Mouse (Mus musculus): ENCODE data around the gene Auts2.
"Not testable (repeated sequence)": the region's sequence is repeated elsewhere in the genome, so short reads cannot be mapped to it uniquely, and the experiment has no call there.

Gene Auts2

DNA sequence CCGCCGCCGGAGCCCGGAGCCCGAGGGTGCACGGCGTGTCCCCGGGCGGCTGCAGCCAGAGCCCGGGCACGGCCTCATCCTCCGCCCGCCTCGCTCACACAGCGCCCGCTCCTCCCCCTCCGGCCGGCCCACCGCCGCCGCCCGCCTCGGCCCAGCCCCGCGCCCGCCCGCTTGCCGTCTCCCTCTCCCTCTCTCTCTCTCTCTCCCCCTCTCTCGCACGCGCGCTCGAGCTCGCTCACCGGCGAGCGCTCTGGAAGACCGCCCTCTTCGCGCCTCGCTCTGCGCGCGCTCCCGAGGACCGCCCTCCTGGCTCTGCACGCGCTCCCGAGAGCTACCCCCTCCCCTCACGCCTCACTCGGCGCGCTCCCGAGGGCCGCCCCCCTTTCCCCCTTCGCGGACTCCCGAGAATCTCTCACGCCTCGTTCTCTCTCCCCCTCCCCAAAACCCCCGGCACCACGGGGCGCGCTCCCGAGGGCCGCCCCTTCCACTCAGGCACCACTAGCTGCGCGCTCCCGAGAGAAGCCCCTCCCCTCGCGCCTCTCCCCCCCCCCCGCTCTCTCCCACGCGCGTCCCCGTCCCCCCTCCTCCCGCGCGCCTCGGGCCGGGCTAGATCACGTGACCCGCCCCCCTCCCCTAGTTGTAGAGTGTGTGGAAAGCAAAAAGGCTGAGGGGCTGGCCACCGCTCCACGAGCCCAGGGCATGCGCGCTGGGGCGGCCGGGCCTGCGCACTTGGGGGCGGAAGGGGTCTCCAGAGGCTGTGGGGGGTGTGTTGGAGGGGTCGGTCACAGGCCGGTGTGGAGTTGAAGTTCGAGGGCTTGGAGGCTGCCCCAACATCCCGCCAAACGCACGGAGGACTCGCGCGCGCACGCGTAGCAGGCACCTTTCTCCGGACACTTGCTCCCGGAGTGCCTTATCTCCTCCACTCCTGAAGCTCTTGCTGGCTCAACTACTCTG, at the start of gene Auts2:
Gene Auts2 (minus strand): TSS at position 227 of the 954 bp plus-strand sequence.
- peak; percentile 91 to 95 for DNase-seq

DNA sequence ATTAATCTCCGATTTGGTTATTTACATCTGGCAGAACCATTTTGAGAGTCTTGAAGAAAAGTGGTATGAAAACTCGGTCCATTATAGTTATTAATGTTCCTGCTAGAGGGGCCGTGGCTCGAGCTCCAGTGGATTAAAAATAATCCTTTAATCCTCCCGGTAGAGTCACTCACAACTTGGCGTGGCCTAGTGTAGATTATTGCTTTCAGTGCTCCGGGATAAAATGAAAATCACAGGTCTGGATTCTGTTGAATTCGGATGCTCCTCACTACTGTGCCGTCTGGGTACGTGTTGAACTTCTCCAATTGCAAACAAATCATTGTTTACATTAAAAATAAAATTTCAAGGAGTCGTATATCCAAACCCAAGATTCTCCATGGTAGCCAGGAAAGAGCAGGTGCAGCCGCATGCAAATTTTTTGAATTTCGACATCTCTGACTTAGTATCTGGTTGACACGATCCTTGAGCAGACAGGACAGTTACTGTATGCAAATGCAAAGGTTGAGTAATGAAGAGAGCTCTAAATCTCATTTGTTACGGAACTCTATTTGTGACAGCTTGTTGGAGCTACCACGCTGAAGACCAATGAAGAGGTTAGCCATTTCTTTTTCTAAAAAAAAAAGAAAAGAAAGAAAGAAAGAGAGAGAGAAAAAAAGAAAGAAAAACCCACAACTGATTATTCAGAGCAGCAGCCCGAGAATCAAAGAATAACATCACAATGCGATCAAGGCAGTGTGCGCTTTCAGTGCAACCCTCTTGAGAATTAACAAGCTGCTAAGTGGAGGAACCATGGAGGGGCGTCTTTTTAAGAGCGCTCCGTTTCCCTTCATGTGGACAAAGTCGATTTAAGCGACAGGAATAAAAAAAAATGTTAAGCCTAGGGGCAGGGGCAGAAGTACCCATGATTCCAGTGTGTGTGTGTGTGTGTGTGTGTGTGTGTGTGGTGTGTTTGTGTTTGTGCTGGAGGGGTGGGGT, 48.9 kb upstream of the Auts2 start:
- DNase-seq, result no peak

DNA sequence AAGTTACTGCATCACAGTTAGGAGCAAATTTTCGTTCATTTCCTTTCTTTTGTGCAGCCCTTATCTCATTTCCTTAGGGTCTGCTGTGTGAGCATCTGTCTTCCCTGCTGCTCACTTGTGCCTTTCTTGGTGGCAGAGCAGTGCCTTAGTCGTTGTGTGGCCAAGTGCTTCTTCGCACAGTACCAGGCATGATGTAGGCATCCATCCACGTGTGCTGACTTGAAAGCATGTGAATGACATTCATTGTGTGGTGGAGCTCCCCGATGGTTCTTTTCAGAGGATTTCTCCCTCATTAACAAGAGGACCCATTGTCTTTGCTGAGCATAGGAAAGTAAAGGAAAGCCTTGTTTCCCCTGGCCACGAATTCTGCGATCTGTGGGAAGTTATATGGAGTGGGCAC, 36.6 kb upstream of the Auts2 start:
- DNase-seq, result no peak

DNA sequence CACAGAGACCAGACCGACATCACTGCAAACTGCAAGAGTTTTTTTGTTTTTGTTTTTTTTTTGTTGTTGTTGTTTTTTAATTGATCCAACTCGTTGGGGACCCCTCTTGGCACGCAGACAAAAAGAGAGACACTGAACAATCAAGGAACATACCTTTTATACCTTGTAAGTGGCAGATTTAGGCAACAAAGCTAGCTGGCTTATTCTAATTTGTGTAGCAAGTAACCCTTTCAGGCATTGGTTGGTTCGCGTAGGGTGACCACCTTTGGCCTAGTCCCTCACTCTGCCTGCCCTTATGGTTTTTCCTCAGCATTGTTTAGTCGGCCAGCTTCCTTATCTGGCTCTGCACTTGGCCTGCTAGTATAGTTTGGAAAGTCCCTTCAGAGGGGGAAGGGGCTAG, 17.6 kb upstream of the Auts2 start:
- DNase-seq, result not testable (repeated sequence)

DNA sequence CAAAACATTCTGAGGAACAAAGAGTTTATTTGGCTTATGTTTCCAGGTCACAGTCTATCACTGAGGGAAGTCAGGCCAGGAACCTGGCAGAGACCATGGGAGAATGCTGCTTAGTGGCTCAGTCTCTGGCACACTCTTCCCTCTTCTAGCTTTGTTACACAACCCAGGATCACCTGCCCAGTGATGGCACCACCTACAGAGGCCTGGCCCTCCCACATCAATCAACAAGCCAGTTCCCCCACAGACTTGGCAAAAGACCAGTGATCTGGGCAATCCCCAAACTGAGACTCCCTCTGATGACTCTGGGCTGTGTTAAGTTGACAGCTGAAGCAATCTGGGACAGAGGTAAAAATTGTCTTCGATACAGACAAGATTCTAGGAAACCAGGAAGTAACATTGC, 2.6 kb upstream of the Auts2 start:
- DNase-seq, result peak; percentile 24 to 49

DNA sequence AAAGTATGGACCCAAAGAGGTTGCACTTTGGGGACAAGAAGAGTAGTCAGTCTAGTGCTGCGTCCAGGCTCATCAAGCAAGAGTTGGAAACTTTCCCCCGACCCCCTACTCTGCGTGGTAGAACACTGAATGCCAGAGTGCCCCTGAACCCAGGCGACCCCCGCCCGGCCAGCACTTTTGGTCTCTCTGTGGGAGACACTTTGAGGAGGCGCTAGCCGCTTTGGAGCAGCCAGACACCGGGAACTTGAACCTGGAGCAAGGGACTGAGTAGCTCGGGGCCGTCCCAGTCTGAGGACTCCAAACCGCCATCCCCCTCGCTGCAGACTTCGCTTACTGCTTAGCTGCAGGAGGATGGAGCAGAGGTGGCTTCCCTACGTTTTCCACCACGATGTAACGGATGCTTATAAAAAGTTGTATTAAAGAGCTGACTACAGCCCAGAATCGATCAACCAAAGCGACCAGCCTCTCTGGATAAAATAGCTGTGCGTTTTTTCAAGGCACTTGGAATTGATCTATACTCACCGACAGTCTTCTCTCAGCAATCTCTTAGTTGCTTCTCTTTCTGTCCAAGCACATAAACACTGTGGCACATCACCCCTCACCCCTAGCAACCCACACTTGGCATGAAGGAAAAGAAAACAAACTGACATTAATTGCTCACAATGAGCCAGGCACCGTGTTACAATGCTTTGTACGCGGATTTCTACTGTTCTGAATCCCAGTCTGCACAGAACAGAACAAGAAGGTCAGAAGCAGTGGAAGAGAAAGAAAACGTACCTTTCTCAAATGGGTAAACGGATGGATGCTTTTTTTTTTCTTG, 1.2 kb upstream of the Auts2 start:
- DNase-seq, result peak; percentile 40 to 44

DNA sequence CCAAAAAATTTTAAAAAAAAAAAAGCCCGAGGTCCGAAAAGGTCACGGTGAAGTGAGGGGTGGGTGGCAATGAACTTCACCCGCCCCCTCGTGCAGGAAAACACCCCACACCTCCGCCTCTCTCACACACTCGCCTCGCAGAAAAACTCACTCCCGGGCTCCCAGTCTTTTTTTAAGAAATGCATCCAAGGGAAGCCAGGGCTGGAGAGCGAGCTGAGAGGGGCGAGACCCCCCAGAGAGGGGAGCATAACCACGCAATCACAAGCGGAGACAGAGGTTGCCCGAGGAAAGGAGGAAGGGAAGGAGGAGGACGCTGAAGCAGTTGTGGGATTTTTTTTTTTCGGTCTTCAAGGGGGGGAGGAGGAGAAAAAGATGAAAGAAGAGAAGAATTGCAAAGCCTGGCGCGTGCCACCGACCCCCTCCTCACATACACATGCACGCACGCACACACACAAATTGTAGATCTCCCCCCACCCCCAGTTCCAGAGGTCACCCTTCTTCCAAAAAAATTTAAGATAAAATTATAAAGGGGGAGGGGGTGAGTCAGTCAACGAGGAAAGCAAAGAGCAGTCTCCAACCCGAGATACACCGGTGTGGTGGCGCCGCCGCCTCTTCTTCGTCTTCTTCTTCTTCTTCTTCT, 643 bp downstream of the Auts2 start:
- DNase-seq, result peak; percentile 50 to 52

DNA sequence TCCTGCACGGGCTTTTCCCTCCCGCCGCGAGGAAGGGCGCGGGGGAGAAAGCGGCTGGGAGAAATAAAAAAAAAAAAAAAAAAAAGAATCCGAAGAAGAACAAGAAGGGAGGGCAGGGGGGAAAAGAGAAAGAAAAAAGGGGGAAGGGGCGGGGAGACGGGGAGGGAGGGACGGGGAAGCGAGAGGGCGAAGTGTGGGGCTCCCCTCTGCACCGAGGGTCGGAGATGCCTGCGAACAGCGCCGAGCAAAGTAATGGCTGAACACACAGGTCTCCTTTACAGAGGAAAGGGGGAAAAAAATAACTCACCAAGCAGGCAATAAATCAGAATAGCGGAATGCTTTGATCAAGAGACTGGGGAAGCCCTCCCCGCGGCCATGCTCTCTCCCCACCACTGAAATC, 1.2 kb downstream of the Auts2 start:
- peak; percentile 20 to 39 for DNase-seq

DNA sequence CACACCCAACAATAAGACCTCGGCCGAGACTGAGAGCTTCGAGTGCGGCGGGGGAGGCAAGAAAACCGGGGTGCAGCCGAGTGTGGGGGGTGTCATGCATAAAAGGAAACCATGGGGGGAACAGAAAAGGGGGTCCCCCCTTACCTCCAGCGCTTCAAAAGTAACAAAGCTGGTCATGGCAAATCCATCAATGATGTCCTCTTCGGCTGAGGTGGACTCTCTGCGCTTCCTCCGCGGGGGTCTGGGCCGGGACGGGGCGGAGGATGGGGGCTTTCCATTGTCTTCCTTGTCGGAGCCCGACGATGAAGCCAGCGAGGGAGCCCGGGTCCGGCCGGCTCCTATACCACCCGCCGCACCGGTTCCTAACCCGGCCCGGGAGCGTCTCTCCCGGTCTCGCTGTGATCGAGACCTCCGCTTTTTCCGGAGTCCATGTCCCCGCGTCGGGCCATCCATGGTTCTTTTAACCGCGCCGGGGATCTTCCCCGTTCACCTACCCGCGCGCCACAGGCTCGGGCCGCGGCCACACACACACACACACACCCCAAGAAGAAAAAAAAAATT, 1.7 kb downstream of the Auts2 start:
- DNase-seq, result peak; percentile 66 to 69

DNA sequence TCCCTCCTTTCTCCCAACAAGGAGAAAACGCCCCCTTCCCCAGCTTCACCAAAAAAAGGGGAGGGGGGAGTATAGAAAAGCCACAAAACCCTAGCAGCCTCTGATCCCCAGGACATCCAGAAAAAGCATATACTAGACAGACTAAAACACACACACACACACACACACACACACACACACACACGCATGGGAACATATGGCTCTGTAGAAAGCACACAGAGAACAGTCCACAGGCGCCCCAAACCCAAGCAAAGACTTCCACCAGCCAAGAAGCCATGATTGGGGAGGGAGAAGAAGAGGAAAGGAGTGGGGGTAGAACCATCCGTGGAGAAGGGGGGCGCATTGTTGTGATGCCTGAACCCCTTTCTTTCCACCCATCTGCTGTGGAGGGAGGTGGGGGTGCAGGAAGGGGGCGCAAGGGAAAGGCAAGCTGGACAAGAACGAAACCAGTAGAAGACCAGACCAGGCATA, 2.3 kb downstream of the Auts2 start:
- DNase-seq, result peak; percentile 69 to 74

DNA sequence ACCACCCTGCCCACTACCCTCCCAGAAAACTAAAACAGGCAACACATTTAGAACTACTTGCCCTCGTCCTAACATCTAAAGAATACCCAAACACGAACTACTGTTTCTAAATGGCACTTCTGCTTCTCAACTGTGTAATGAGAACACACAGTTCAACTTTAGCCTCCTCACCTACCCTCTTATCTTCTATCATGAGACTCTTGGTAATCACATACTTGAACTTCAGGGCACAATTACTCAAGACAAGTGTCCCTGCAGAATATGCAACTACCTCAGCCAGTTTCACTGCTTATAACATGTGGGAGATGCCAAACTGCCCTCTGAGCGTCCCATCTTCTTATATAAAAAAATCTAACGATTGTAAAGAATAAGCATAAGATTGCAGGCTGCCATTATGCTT, 5.7 kb downstream of the Auts2 start:
- DNase-seq, result no peak

DNA sequence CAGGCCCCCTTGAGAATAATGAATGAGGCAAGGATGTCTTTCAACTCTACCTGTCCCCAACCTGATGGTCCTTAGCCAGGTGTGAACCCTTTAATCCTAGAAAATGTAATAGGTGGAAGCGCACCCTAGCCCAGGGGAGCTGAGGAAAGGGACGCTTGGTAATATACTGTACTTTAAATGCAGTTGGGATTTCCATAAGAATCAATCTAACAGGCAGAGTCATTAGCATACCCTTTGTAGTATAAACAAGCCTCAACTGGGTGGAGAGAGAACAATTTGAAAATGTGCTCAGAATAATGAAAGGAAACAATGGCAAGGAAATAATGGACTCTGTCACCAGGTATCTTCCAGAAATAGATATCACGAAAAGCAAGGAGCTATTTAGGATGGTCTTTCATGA, 16.7 kb downstream of the Auts2 start:
- DNase-seq, result no peak

DNA sequence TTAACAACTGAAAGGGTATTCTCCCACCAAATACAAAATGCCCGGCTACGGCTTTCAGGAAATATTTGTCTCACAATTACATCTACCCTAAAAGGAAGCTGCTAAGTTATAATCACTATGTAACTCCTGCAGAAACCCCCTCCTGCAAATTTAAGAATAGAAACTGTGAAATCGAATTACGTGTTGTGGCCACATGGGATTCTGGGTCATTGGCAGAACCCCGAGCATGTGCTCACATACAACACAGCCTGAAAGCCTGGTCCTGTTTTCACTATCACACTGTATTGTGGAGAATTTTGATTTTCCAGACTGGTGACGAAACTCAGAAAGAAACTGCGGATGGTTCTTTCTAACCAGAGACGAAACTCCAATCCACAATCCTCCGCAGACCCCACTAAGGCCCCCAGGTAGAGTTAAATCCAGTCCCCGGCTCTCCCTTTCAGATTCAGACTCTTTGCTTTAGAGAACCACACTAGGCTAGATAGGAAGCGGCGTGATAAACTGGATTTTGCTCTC, 21.7 kb downstream of the Auts2 start:
- DNase-seq, result no peak

DNA sequence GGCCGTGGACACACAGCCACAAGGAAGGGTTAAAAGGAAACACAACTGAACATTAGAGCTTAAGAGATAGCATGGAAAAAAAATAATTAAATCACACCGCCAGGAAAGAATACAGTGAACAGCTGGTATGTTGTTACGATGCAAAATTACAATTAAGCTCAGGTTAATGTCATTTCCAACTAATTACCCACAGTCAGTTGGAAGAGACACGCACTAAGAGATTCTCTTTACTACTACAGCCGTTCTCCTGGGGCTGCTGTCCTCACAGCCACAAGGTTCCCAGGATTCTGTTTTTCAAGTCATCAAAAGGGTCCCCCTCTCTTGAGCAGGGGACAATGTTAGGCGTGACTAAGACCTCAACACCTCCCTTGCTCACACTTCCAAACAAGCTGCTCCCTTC, 25.3 kb downstream of the Auts2 start:
- DNase-seq, result no peak

DNA sequence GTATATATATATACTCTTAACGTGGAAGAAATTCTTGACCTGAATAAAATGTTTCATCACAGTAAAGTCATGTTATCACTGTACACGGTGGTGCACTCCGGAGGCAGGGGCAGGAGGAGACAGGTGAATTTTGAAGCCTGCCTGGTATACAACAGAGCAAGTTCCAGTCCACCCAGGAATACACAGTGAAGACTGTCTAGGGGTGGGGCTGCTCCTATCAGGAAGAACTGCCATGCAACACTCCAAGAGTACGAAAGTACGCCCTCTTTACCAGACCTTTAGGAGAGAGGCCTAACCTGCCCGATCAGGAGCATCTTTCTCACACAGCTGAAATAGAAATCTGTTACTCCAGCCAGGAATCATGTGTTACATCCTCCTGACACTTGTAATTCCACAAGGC, 28.6 kb downstream of the Auts2 start:
- DNase-seq, result no peak

DNA sequence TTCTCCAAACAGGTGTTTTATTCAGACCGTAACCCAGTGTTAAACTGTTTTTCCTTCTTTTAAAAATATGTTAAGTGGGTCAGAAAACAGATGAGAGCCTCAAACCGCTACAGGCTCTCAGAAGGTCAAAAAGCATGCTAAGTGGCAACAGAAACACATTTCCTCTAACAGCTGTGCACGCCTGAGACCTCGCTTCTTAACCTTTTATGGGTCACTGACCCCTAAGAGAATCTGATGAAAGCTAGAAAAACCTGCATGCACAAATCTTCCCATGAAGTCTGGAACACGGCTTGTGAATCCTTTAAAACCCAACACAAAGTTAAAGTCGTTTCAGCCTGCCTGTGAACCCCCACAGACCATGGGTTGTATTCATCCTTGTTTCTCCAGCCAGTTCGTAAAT, 29.9 kb downstream of the Auts2 start:
- DNase-seq, result no peak

DNA sequence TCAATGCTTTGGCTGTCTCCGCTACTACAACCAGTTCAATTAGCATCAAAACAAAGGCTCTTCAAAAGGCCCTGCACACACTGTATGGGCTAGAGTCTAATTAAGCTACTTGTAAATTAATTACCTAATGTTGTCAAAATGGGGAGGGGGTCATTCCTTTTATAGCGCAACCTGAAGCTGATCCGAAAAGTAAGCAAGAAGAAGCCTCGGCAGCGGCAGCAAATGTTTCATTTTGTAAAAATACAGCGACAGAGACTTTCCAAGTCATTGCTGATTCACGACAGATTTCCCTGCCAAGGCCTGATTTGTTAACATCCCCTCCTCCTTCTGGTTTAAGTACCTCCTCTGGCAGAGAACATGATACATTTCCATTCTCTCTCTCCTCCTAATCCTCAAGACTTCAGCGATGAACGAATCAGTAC, 33.7 kb downstream of the Auts2 start:
- peak in 1 of 2 experiments; percentile 40 for DNase-seq

DNA sequence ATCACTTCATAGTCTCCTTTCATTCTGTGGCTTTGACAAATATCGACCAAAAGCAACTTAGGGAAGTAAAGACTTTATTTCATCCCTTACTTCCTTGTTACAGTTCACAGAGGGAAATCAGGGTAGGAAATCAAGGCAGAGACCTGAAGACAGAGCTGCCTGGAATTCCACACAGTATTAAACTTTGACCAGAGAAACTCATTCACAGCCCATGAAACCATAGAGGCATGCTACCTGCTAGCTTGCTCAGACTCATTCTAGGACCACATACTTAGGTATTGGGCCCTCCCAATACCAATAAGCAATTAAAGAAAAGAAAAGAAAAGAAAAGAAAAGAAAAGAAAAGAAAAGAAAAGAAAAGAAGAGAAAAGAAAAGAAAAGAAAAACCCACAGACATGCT, 38.3 kb downstream of the Auts2 start:
- no peak for DNase-seq

DNA sequence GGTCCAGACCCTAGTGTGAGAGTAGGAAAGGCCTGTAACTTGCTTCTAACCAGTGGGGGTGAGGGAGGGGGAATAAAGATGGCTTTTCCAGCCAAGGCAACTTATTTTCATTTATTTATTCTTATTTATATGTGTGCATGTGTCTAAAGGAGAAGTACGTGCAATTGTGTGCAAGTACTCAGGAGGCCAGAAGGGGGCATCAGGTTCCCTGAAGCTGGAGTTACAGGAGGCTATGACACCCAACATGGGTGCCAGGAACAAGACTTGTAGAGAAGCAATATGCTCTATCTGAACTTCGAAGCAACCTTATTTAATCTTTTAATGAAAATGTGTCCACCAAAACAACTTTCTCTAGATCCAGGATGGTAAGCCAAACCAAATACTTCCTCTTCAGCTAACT, 39.7 kb downstream of the Auts2 start:
- no peak for DNase-seq

DNA sequence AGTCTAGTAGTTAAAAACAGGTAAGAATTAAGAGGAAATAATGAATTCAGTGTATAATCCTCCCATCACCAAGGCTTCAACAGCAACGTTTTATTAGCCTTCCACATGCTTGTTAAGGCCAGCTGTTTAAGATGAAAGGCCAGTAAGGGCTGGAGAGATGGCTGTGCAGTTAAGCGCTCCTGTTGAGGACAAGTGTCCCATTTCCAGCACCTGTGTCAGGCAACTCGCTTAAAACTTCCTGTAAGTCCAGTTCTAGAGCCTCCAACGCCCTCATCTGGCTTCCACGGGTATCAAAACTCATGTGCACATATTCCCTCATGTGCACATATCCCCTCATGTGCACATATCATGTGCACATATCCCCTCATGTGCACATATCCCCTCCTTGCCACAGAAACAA, 41.1 kb downstream of the Auts2 start:
- no peak for DNase-seq

DNA sequence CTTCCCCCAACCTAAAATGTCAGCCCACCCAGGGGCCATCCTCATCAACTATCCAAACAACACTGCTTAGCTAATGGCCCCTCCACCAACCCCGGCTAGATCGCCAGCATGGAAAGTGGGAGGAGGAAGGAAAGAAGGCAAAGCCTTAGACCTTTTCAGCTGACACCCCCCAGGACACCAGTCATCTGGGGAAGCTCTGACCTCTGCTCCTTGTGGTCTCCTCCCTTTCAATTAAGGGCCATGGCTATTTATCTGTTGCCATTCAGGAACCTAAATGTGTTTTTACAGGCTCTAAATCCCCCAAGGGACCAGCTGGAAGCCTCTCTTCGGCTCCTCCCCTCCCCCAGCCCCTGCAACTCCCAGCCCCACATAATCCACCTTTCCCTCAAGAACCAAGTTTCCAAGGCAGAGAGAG, 42.3 kb downstream of the Auts2 start:
- no peak for DNase-seq
